Mouse (Mus musculus) right cerebral cortex, postnatal 4 days (tissue): ENCODE data around the gene Mybphl.

Experiments
- DNase-seq: peaks from one replicate; pipeline ENCODE4 v3.0.0-alpha.2; 2022

The Mybphl gene

GRCm38 (mm10) chr3:108411026-108411753, 46.5 kb downstream of the Mybphl start:
- DNase-seq: no peak

DNA sequence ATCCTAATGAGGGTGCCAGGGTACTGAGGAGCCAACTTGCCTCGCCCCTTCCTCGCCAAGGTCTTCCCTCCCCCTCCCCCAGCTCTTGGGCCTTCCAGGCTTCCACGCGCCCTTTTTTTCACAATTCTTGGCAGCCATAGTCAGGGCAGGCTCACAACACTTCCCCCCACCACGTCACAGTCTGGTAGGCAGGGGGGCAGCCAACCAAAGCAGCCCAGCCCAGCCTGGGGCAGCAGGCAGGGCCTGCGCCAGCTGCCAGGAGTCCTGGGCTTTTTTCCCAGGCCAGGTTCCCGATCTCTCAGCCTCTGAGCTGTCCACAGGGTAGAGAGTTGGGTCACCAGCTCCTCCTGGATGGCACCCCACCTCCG, 47.0 kb downstream of the Mybphl start:
- DNase-seq: peak; percentile 54

DNA sequence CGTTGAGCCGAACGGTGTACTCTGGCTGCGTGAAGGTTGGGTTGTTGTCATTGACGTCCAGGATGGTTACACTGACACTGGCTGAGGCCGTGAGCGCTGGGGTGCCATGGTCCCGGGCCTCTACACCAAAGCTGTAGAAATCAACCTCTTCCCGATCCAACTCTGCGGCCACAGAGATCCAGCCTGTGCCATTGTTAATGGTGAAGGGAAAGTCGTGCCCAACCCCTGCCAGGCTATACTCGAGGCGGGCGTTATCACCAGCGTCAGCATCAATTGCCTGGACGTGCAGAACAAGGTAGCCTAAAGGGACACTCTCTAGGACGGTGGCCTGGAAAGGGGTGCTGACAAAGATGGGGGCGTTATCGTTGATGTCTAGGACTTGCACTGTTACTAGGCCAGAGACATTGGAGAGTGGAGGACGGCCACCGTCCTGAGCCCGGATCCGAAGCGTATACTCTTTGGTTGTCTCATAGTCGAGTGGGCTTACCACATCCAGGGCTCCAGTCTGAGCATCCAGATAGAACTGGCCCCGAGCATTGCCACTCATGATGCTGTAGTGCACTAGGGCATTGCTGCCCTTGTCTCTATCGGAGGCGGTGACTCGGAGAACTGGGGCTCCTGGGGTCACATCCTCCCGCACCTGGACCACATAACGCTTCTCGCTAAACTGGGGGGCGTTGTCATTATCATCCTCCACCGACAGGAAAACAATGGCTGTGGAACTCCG, 49.1 kb downstream of the Mybphl start:
- no peak for DNase-seq

DNA sequence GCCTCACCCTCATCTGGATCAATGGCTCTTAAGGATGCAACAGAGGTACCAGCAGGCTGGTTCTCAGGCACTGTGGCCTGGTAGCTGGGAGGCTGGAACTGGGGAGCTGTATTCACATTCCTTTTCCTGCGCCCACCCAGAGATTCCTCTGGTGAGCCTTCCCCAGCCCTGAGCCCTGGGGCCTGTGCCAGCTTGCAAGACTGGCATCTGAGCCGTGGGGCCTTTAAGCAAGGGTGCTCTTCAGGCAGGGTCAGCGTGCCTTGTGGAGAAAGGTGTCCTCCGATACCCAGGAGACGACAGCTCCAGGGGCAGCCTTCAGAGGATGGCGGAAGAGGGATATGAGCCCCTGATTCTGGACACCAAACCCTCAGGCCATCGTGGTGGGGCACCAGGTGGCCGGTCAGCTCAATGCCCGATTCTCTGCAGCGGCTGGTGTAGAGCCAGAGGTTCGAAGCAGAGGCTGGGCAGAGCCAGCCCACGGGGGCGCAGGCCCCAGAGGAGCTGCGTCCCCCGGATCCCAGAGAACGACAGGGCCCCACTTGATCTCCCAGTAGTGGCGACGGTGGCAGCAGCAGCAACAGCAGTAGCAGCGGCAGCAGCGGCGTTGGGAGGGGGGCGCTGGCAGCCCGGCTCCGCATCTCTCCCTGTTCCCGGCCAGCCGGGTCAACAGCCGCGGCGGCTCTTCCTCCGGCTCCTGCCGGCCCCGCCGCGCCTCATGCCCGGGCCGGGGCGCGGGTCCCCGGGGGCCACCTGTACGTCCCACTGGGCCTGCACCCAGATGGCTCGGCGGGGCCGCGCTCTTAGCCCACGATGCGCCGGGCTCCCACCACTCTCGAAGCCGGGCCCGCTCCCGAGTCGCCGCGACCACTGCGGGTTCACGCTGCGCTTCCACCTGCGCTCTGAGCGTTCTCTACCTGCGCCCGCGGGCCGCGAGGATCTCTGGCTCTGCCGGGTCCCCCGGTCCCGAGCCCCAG, 50.4 kb downstream of the Mybphl start, which contains the start of gene Celsr2:
Gene Celsr2, minus strand, starts transcription at position 696 of the 974 bp plus-strand sequence.
- DNase-seq: peak; percentile 61

DNA sequence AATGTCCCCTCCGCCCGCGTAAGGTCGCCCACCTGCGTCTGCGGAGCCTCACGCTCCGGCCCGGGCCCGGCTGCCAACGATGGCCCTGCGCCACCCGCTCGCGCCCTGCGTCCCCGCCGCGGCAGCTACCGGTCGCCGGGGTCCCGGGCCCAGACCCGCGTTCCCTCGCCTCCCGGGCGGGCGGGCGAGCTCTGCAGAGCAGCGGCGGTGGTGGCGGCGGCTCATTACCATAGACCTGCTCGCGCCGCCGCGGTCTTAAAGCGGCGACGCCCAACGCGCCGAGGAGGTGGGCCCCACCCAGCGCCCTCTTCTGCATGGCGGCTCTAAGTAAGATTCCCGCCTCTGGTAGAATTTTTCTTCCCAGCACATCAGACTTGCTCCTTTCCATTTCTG, 51.1 kb downstream of the Mybphl start:
- DNase-seq: peak; percentile 86

DNA sequence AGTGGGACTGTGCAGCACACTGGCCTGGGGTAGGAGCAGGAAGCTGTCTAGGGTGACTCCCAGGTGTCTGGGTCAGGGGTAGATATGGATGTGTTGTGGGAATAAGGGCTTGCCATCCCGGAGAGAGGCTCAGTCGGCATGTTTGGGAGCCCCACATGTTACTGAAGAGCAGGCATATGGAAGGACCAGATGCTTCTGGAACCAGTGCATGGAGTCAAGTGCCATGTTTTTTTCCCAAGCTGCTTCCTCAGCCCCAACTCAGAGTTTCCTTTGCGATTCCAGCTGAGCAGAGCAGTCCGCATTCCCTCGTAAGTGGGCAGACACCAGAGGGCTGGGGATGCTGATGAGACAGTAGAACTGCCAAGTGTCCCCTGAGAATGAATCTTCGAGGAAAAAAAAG, 58.3 kb downstream of the Mybphl start:
- DNase-seq: no peak

GRCm38 (mm10) chr3:108423844-108424801, 59.4 kb downstream of the Mybphl start:
- peak; percentile 66 for DNase-seq

- no peak for DNase-seq
Measured at GRCm38 (mm10) chr3:108424944-108425623, 60.4 kb downstream of the Mybphl start.

- no peak for DNase-seq
Measured at GRCm38 (mm10) chr3:108425624-108426018, 60.9 kb downstream of the Mybphl start.
